Mouse (Mus musculus) thymus, adult 2 months (tissue): ENCODE measurements around the gene Gm17783.

Experiments used
- CTCF ChIP-seq: fragments of 200-500 bp; IDR thresholded peaks from 2 replicates; pipeline ENCODE4 v1.5.1; 2012; ENCODE audit warnings: mild to moderate bottlenecking, control low read depth, low read length, moderate library complexity, borderline replicate concordance; ENCODE audit not compliant: control insufficient read depth, poor library complexity, insufficient read depth; ENCODE audit errors: extremely low read depth
- POLR2A ChIP-seq: fragments of 200-500 bp; IDR thresholded peaks from 2 replicates; pipeline ENCODE4 v1.6.1; 2012; ENCODE audit warnings: mild to moderate bottlenecking, low read length, control low read depth, moderate library complexity; ENCODE audit not compliant: control insufficient read depth, poor library complexity, insufficient read depth; ENCODE audit errors: extremely low read depth

DNA sequence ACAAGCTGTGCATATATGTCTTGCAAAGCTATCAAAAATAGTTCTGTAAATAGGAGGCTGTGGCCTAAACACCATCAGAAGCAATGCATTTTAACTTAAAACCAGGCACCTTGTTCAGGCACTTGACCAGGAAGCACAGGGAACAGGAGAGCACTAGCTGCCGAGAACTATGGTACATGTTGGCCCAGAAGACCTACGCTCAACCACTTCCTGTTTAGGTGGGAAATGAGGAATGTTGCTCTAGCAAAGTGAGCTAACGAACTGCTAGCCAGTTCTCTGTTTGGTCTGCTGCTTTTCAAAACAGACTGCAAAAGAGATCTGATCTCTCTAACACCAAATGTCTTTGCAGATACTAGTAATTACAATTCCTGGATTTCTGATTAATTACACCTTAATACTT lies 12.5 kb upstream of the Gm17783 start:
- TF ChIP-seq POLR2A (no peak), CTCF (no peak)
